ENCODE assay signal across 14 mouse cellular contexts in the genomic region with DNA sequence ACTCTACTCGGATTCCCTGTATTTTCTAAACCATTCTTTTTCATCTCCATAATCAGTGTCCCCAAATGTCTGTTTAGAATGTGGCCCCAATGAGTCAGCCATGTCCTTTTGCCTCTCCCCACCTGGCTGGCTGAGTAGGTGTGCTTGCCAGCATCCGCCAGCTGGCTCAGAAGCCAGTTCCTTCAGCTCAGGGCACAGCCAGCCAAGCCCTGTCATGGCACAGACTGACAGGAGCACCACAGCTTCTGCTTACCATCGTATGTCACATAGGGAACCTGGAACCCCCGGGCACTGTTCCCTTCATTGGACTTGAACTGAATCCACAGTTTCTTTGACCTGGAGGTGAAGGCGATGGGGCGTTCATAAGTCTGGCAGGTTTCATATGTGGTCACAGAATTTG. TPM values are rescaled to one million over a fixed set of nuclear protein-coding genes. Genes with fewer than 3 reads are reported as not detected.
DNase-seq lines count a peak whose midpoint lies in the region; ATAC-seq and TF ChIP-seq lines count a peak whose summit lies in the region.
"Had no signal": no experiment of that assay in that cellular context is flagged by ENCODE, and none has a peak within 500 bp of the region (broad histone marks: within the 10 kb centered on the region; RNA-seq: fewer than 3 reads in every experiment).

No protein-coding gene starts in this region.

- H3K4me3 ChIP-seq in gastrocnemius, adult 2 months, result no peak overlapping the region
- H3K4me3 ChIP-seq in heart, embryonic 16.5 days (ENCODE audit: low read length), result no peak overlapping the region
- H3K4me3 ChIP-seq in midbrain, embryonic 11.5 days (ENCODE audit: low read depth, low read length), result no peak overlapping the region
- H3K4me3 ChIP-seq: midbrain, embryonic 10.5 days; myocyte had no signal

- intact Hi-C loops in gastrocnemius, adult 2 months (cut with DNase I), result no loop called here
- intact Hi-C loops in gastrocnemius, postnatal 36 days (cut with DNase I), result no loop called here

- peak overlapping the region; percentile 28; the same call in 1 of the 2 replicates for H3K27ac ChIP-seq in gastrocnemius, adult 2 months
- H3K27ac ChIP-seq in heart, embryonic 16.5 days (ENCODE audit: low read length), result peak overlapping the region; percentile 65; the same call in 1 of the 2 replicates
- H3K27ac ChIP-seq in midbrain, embryonic 11.5 days (ENCODE audit: low read depth, low read length), result no peak overlapping the region
- H3K27ac ChIP-seq: liver, embryonic 14.5 days; midbrain, embryonic 10.5 days had no signal

- TF ChIP-seq CTCF in gastrocnemius, adult 2 months (IDR thresholded peaks at IDR 0.05), result no peak

- H3K36me3 ChIP-seq in heart, embryonic 16.5 days (ENCODE audit: control insufficient read depth, insufficient read depth), result no peaks in the 10 kb centered on the region
- H3K36me3 ChIP-seq in midbrain, embryonic 11.5 days (ENCODE audit: control insufficient read depth, insufficient read depth, low read length), result no peaks in the 10 kb centered on the region
- H3K36me3 ChIP-seq: midbrain, embryonic 10.5 days had no signal

- 84% methylated on average over 6 of the region's 6 CpGs for WGBS in heart, embryonic 16.5 days
- WGBS in midbrain, embryonic 11.5 days, result 97% methylated on average over 6 of the region's 6 CpGs

- H3K9me3 ChIP-seq in heart, embryonic 16.5 days (replicated peaks; ENCODE audit: control insufficient read depth, low read length), result no peaks in the 10 kb centered on the region
- H3K9me3 ChIP-seq in midbrain, embryonic 11.5 days (ENCODE audit: control insufficient read depth, low read length), result no peaks in the 10 kb centered on the region
- H3K9me3 ChIP-seq: midbrain, embryonic 10.5 days had no signal

- no peaks in the 10 kb centered on the region for H3K27me3 ChIP-seq in heart, embryonic 16.5 days (ENCODE audit: control insufficient read depth, insufficient read depth, low read length)
- no peaks in the 10 kb centered on the region; the same call in 1 of the 2 replicates for H3K27me3 ChIP-seq in midbrain, embryonic 11.5 days (ENCODE audit: control insufficient read depth, insufficient read depth, low read length)

- ATAC-seq in heart, embryonic 16.5 days (replicated peaks; ENCODE audit: extremely low read depth, insufficient read depth, low FRiP score), result no peak
- ATAC-seq in midbrain, embryonic 11.5 days (ENCODE audit: low FRiP score), result no peak
- ATAC-seq: intestine, embryonic 16.5 days had no signal

- DNase-seq in gastrocnemius, adult 2 months, result peak; percentile 51
- DNase-seq in gastrocnemius, postnatal 36 days, result no peak
- DNase-seq in adrenal gland, adult 8-10 months, result peak; percentile 25
- DNase-seq in cerebellum, adult 18-20 months, result peak; percentile 80 to 89
- DNase-seq in right cerebral cortex, postnatal 36 days (ENCODE audit: low spot score in 2 of 2), result no peak
- no peak for DNase-seq in spleen, postnatal 10 days (ENCODE audit: low spot score in 2 of 2)
- DNase-seq in midbrain, embryonic 11.5 days (ENCODE audit: low spot score, missing footprints), result no peak

- H3K4me2 ChIP-seq in heart, embryonic 16.5 days (ENCODE audit: low read depth, low read length), result no peak overlapping the region
- H3K4me2 ChIP-seq in midbrain, embryonic 11.5 days, result no peak overlapping the region

- H3K9ac ChIP-seq in heart, embryonic 16.5 days (ENCODE audit: low read length), result no peak overlapping the region
- no peak overlapping the region for H3K9ac ChIP-seq in midbrain, embryonic 11.5 days (ENCODE audit: low read length)
- H3K9ac ChIP-seq: liver, embryonic 14.5 days had no signal

- H3K4me1 ChIP-seq in heart, embryonic 16.5 days (ENCODE audit: control insufficient read depth, insufficient read depth, low read length), result peaks cover 31% of the 10 kb centered on the region
- H3K4me1 ChIP-seq in midbrain, embryonic 11.5 days (ENCODE audit: control insufficient read depth, insufficient read depth, low read length), result no peaks in the 10 kb centered on the region
- H3K4me1 ChIP-seq: midbrain, embryonic 10.5 days had no signal

RNA-seq across cellular contexts. Expression of gene Nrip3, which starts 22.5 kb away (rescaled TPM):
- total RNA-seq in gastrocnemius, adult 2 months (2021), result not detected
- not detected for total RNA-seq in gastrocnemius, postnatal 36 days (2021)
- total RNA-seq in adrenal gland, adult 8-10 months (2022), result 1 to 10 TPM in 1 of 4 experiments, under 1 TPM in 3; 0.38 to 1.3 (median 0.63) TPM
- 0.53 and 0.64 TPM in 2 replicates for polyA plus RNA-seq in heart, embryonic 16.5 days (2015; fragmentation: Nextera tagmentation; extraction: Ambion mirVana)
- 1.1 and 1.3 TPM in 2 replicates for polyA plus RNA-seq in midbrain, embryonic 11.5 days (2014; fragmentation: Nextera tagmentation; extraction: Ambion mirVana)
- total RNA-seq: hematopoietic stem cell, adult 5-6 weeks had no signal
- polyA plus RNA-seq: C2C12 had no signal

RNA-seq across cellular contexts. Expression of gene Tmem9b, which starts 51.7 kb away (rescaled TPM):
- 10 to 100 TPM; 28.1 to 30.4 TPM for total RNA-seq in gastrocnemius, adult 2 months (2021)
- 10 to 100 TPM; 23.9 to 29.3 TPM for total RNA-seq in gastrocnemius, postnatal 36 days (2021)
- total RNA-seq in adrenal gland, adult 8-10 months (2022), result 10 to 100 TPM; 48.7 to 52.2 (median 51.1) TPM
- 60.6 and 61.6 TPM in 2 replicates for polyA plus RNA-seq in heart, embryonic 16.5 days (2015; fragmentation: Nextera tagmentation; extraction: Ambion mirVana)
- polyA plus RNA-seq in midbrain, embryonic 11.5 days (2014; fragmentation: Nextera tagmentation; extraction: Ambion mirVana), result 63.9 and 69.4 TPM in 2 replicates

Comparison
In these comparisons a context has a peak if more than half of its experiments do, and no peak if none do; other contexts are left out.
1. DNase-seq: peak in gastrocnemius, adult 2 months (single experiment), adrenal gland, adult 8-10 months (single experiment) and cerebellum, adult 18-20 months (2 of 2); none in gastrocnemius, postnatal 36 days (0 of 2), right cerebral cortex, postnatal 36 days (0 of 2), spleen, postnatal 10 days (0 of 2) and midbrain, embryonic 11.5 days (single experiment).